Mouse (Mus musculus) kidney, adult 2 months (tissue): ENCODE data around the gene Ppfia3.

Experiments
- CTCF ChIP-seq: fragments of 200-500 bp; conservative IDR thresholded peaks from 2 replicates; pipeline ENCODE4 v1.5.1; 2011; ENCODE audit warnings: low read depth, mild to moderate bottlenecking, control low read depth, low read length, moderate library complexity, mixed read lengths; ENCODE audit not compliant: insufficient read depth, insufficient read length
- POLR2A ChIP-seq: fragments of 200-500 bp; IDR thresholded peaks from one replicate; pipeline ENCODE4 v1.6.1; 2011; ENCODE audit warnings: low read depth, low read length, control low read depth

DNA sequence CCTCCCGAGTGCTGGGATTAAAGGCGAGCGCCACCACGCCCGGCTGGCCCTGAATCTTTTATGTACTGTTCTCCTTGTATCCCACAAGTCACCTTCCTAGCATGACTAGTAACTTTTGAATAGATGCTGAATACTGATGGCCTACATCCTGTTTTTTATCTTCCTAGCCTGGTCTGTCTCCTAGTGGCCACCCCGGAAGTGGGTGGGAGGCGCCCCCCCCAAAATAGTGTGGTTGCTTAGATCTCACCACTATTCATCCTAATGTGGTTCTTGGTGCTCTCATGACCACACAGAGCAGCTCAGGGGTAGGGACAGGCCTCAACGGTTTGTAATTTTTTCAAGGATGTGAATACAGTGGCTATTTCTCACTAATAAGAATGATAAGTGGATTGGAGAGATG, 7.8 kb upstream of the Ppfia3 start:
- TF ChIP-seq POLR2A (no peak), CTCF (no peak)
